Comparison of ENCODE assay signal across 8 mouse cellular contexts in genomic region chr11:100859579-100860075, GRCm38 (mm10). TPM values are rescaled to one million over a fixed set of nuclear protein-coding genes. Genes with fewer than 3 reads are reported as not detected.
DNase-seq lines count a peak whose midpoint lies in the region; ATAC-seq and TF ChIP-seq lines count a peak whose summit lies in the region.

No protein-coding gene starts in this region.

- H3K4me3 ChIP-seq in lung, adult 2 months (replicated peaks; ENCODE audit: extremely low read depth, low read depth, low read length) = peak overlapping the region; percentile 13
- peak overlapping the region; percentile 51 for H3K4me3 ChIP-seq in embryonic facial prominence, embryonic 13.5 days
- peak overlapping the region; percentile 58 for H3K4me3 ChIP-seq in limb, embryonic 10.5 days
- H3K4me3 ChIP-seq in neural tube, embryonic 14.5 days (ENCODE audit: low read depth, low read length) = peak overlapping the region; percentile 37
- H3K4me3 ChIP-seq in cerebellum, adult 2 months (replicated peaks; ENCODE audit: insufficient read depth, low read depth, low read length) = no peak overlapping the region

- H3K9ac ChIP-seq in embryonic facial prominence, embryonic 13.5 days = peak overlapping the region; percentile 72; the same call in 1 of the 2 replicates
- no peak overlapping the region for H3K9ac ChIP-seq in neural tube, embryonic 14.5 days (replicated peaks; ENCODE audit: low read depth, low read length)

- H3K9me3 ChIP-seq in embryonic facial prominence, embryonic 13.5 days = no peaks in the 10 kb centered on the region
- H3K9me3 ChIP-seq in limb, embryonic 10.5 days (replicated peaks) = no peaks in the 10 kb centered on the region
- H3K9me3 ChIP-seq in neural tube, embryonic 14.5 days (ENCODE audit: control insufficient read depth, low read length) = no peaks in the 10 kb centered on the region

- DNase-seq in lung, adult 2 months = no peak
- no peak for DNase-seq in lung, postnatal 36 days
- no peak for DNase-seq in limb, embryonic 10.5 days (ENCODE audit: low spot score)
- no peak for DNase-seq in right cerebral cortex, postnatal 10 days (ENCODE audit: low spot score in 2 of 2)
- DNase-seq in cerebellum, adult 8-10 months = no peak
- DNase-seq in cerebellum, adult 2 months = no peak

- peak overlapping the region; percentile 73 for H3K4me2 ChIP-seq in embryonic facial prominence, embryonic 13.5 days
- H3K4me2 ChIP-seq in neural tube, embryonic 14.5 days (ENCODE audit: low read depth, low read length) = peak overlapping the region; percentile 52

- H3K36me3 ChIP-seq in embryonic facial prominence, embryonic 13.5 days = no peaks in the 10 kb centered on the region
- no peaks in the 10 kb centered on the region for H3K36me3 ChIP-seq in limb, embryonic 10.5 days
- H3K36me3 ChIP-seq in neural tube, embryonic 14.5 days (ENCODE audit: control insufficient read depth, insufficient read depth, low read length) = no peaks in the 10 kb centered on the region

- no peak overlapping the region for H3K27ac ChIP-seq in embryonic facial prominence, embryonic 13.5 days
- H3K27ac ChIP-seq in limb, embryonic 10.5 days = peak overlapping the region; percentile 78; the same call in 1 of the 2 replicates
- H3K27ac ChIP-seq in neural tube, embryonic 14.5 days (ENCODE audit: low read depth, low read length) = no peak overlapping the region
- no peak overlapping the region for H3K27ac ChIP-seq in cerebellum, adult 2 months (ENCODE audit: insufficient read depth, low read length)

- H3K27me3 ChIP-seq in embryonic facial prominence, embryonic 13.5 days = peaks cover 52% of the 10 kb centered on the region
- H3K27me3 ChIP-seq in limb, embryonic 10.5 days (ENCODE audit: low read depth, poor library complexity, severe bottlenecking) = peaks cover 93% of the 10 kb centered on the region
- peaks cover 9% of the 10 kb centered on the region; the same call in 1 of the 2 replicates for H3K27me3 ChIP-seq in neural tube, embryonic 14.5 days (ENCODE audit: control insufficient read depth, insufficient read depth, low read length)
- no peaks in the 10 kb centered on the region for H3K27me3 ChIP-seq in cerebellum, adult 2 months (ENCODE audit: control insufficient read depth, insufficient read depth, low read length)

- H3K4me1 ChIP-seq in lung, adult 2 months (ENCODE audit: control insufficient read depth, insufficient read depth, low read length) = peaks cover 5% of the 10 kb centered on the region; the same call in 1 of the 2 replicates
- H3K4me1 ChIP-seq in embryonic facial prominence, embryonic 13.5 days = peaks cover 19% of the 10 kb centered on the region
- H3K4me1 ChIP-seq in limb, embryonic 10.5 days = peaks cover 17% of the 10 kb centered on the region
- H3K4me1 ChIP-seq in neural tube, embryonic 14.5 days (ENCODE audit: control insufficient read depth, insufficient read depth, low read length) = no peaks in the 10 kb centered on the region
- peaks cover 13% of the 10 kb centered on the region for H3K4me1 ChIP-seq in cerebellum, adult 2 months (ENCODE audit: control insufficient read depth, insufficient read depth, low read length)

- no peak for ATAC-seq in embryonic facial prominence, embryonic 13.5 days (ENCODE audit: insufficient number of reproducible peaks, insufficient read depth, low FRiP score, low TSS enrichment, low read depth)
- ATAC-seq in neural tube, embryonic 14.5 days (ENCODE audit: low read depth) = no peak

- TF ChIP-seq CTCF in lung, adult 2 months (IDR thresholded peaks at IDR 0.05; ENCODE audit: insufficient read depth, low read length) = no peak
- TF ChIP-seq CTCF in cerebellum, adult 2 months (IDR thresholded peaks at IDR 0.05; ENCODE audit: borderline replicate concordance, insufficient read depth, low read depth, low read length) = no peak

- TF ChIP-seq POLR2A in lung, adult 2 months (IDR thresholded peaks at IDR 0.05; ENCODE audit: borderline replicate concordance, extremely low read depth, low read depth, low read length) = no peak
- TF ChIP-seq POLR2A in cerebellum, adult 2 months (IDR thresholded peaks at IDR 0.05; ENCODE audit: borderline replicate concordance, insufficient read depth, low read length) = no peak

- WGBS in lung, adult 2 months = 45% methylated on average over 6 of the region's 6 CpGs
- 38% methylated on average over 6 of the region's 6 CpGs for WGBS in embryonic facial prominence, embryonic 13.5 days
- WGBS in limb, embryonic 10.5 days = 42% methylated on average over 6 of the region's 6 CpGs
- 49% methylated on average over 6 of the region's 6 CpGs for WGBS in neural tube, embryonic 14.5 days
- 80% methylated on average over 6 of the region's 6 CpGs for WGBS in cerebellum, adult 2 months

RNA-seq across cellular contexts. Expression of gene Stat5a, which starts 0.5 kb away (rescaled TPM):
- polyA plus RNA-seq in lung, adult 2 months (2012; rRNA removed) = 19.0 and 20.4 TPM in 2 replicates
- 4.9 and 6.6 TPM in 2 replicates for polyA plus RNA-seq in embryonic facial prominence, embryonic 13.5 days (2015; fragmentation: Nextera tagmentation; extraction: Ambion mirVana)
- 2.1 and 2.7 TPM in 2 replicates for polyA plus RNA-seq in limb, embryonic 10.5 days (2016; fragmentation: Nextera tagmentation; extraction: Ambion mirVana)
- polyA plus RNA-seq in neural tube, embryonic 14.5 days (2014; fragmentation: Nextera tagmentation; extraction: Ambion mirVana) = 1.3 and 1.8 TPM in 2 replicates
- polyA plus RNA-seq in cerebellum, adult 2 months (2012; rRNA removed) = 3.0 and 4.0 TPM in 2 replicates

RNA-seq across cellular contexts. Expression of gene Stat5b, which starts 9.1 kb away (rescaled TPM):
- polyA plus RNA-seq in lung, adult 2 months (2012; rRNA removed) = 38.8 and 44.7 TPM in 2 replicates
- 19.1 and 19.9 TPM in 2 replicates for polyA plus RNA-seq in embryonic facial prominence, embryonic 13.5 days (2015; fragmentation: Nextera tagmentation; extraction: Ambion mirVana)
- polyA plus RNA-seq in limb, embryonic 10.5 days (2016; fragmentation: Nextera tagmentation; extraction: Ambion mirVana) = 15.4 and 15.6 TPM in 2 replicates
- polyA plus RNA-seq in neural tube, embryonic 14.5 days (2014; fragmentation: Nextera tagmentation; extraction: Ambion mirVana) = 17.3 and 19.7 TPM in 2 replicates
- polyA plus RNA-seq in cerebellum, adult 2 months (2012; rRNA removed) = 33.6 and 37.5 TPM in 2 replicates
